Mouse (Mus musculus): ENCODE measurements around the gene Plekhm1. TPM values are rescaled to one million over a fixed set of nuclear protein-coding genes. Genes with fewer than 3 reads are reported as not detected.

Gene Plekhm1
- total RNA-seq, 2 experiments from 2014 or later: 19.8 to 21.2 TPM

DNA sequence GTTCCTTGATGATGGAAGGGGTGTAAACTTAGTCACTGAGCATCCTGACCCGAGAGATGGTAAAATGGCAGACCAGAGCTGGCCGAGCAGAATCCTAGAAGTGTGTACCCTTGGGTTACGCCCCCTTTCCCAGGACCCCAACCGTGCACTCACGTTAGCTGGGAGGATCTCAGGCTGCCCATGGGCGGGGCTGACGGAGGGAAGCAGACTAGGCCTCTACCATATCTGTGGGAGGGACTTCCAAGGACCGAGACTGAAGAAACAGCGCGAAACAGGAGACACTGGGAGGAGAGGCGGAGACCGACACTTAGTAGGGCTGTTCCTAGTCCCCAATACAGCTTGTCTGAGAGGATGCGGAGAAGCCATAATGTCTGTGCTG is 50.4 kb downstream of the Plekhm1 start:
- no peak for DNase-seq (ENCODE audit: low spot score in 2 of 2)

DNA sequence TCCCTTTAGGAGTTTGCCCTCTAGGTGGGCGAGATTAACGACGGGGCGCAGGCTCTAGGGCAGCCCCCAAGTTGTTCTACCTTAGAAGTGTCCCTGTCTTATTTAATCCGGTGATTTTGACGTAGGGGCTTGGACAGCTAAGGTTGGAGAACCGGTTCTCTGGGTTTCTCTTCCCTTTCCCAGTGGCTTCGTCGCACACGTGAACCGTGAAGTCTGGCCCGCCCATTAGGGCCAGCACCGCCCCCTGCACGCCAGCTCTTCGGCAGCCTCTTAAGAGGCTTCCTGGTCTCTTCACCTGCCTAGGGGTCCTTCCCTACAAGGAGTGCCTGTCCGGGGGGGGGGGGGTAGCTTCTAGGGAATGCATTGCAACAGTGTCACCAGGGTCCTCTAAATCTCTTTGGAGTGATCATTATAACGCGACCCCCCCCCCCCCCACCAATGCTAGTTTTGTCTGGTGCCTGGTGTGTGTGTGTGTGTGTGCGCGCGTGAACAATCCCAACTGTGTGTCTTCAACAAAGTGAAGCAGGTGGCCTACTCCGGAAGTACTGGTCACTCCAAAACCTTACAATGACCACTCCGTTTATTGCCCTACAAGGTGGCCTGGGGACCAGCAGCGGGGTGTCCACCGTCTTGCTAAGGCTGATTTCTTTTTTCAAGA is 51.0 kb downstream of the Plekhm1 start:
- DNase-seq (ENCODE audit: low spot score in 2 of 2): no peak

GRCm38 (mm10) chr11:103360661-103361081 is 51.8 kb downstream of the Plekhm1 start:
- DNase-seq (ENCODE audit: low spot score in 2 of 2): no peak

GRCm38 (mm10) chr11:103359841-103360641 is 52.4 kb downstream of the Plekhm1 start:
- peak; percentile 50 to 87 for DNase-seq (ENCODE audit: low spot score in 2 of 2)

DNA sequence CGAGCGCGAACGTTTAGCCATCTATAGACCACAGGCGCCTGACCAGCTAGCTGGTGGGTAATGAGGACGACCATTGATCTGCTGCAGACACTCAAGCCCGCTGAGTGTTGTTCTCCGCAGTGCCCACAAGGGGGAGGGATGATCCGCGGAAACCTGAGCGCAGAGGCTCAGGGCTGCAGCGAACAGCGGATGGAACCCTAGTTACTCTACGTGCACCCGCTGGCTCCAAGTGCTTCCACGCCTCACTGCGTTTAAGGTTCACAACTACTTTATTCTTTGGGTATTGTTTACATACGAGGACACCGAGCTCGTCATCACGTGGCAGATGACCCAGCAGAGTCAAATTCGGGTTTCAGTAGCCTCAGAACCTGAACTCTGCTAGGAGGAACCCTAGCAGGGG is 53.4 kb downstream of the Plekhm1 start:
- peak in 1 of 2 experiments; percentile 81 for DNase-seq (ENCODE audit: low spot score in 2 of 2)

DNA sequence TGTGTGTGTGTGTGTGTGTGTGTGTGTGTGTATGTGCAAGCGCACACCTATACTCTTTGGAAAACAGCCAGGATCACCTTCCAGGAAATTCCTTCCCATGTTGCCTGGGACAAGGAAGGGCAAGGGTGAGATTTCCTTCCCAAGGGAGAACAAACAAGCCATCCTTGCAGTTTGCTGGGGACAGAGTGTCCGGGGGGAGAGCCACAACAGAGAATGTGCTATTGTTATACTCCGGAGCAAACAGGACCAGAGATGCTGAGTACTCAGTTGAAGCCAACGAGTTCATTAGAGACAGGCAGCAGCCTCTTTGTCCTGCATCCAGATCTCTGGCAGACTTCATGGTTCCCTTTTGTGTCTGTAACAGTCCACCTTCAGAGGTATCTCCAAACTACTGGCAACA is 54.2 kb downstream of the Plekhm1 start:
- no peak for DNase-seq (ENCODE audit: low spot score in 2 of 2)

DNA sequence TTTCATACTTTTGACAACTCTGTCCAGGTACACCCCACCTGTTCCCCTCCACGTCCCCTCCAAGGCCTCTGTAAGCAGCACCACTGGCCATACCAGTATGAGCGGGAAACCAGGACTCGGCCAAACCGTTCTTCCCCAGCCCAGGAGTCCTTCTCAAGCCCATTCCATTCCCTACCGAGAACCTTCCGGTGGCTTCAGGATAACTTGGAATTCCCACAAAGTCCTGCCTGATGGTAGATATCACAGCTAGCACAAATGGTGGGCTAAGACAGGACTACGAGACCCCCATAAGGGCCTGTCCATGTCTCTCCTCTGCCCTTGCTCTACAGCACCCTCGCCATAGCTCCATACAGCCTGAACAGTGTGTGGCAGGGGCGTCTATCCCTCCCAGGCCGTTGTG is 54.8 kb downstream of the Plekhm1 start:
- no peak for DNase-seq (ENCODE audit: low spot score in 2 of 2)

GRCm38 (mm10) chr11:103356938-103357670 is 55.4 kb downstream of the Plekhm1 start:
- DNase-seq (ENCODE audit: low spot score in 2 of 2): no peak

- no peak for DNase-seq (ENCODE audit: low spot score in 2 of 2)
Observed at GRCm38 (mm10) chr11:103356032-103356571, 56.4 kb downstream of the Plekhm1 start.

- DNase-seq (ENCODE audit: low spot score in 2 of 2): no peak
Observed at GRCm38 (mm10) chr11:103355251-103355650, 57.2 kb downstream of the Plekhm1 start.

DNA sequence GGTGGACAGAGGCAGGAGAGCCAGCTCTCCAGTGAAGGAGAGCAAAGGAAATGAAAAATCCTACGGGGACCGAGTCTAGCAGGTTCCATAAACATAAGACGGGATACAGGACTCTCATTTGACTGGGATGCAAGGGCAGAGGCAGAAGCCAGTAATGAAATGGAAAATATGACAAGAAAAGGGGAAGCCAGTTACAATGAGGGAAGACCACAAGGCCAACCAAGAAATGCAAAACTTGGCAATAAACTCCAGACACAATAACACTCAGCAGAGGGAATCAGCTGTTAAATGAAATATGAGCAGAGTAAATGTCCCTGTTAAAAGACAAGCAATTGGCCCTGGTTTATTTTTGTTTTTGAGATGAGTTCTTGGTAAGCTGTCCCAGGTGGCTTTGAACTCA is 58.5 kb downstream of the Plekhm1 start:
- no peak for DNase-seq (ENCODE audit: low spot score in 2 of 2)

GRCm38 (mm10) chr11:103352239-103352814 is 60.2 kb downstream of the Plekhm1 start:
- DNase-seq (ENCODE audit: low spot score in 2 of 2): no peak

DNA sequence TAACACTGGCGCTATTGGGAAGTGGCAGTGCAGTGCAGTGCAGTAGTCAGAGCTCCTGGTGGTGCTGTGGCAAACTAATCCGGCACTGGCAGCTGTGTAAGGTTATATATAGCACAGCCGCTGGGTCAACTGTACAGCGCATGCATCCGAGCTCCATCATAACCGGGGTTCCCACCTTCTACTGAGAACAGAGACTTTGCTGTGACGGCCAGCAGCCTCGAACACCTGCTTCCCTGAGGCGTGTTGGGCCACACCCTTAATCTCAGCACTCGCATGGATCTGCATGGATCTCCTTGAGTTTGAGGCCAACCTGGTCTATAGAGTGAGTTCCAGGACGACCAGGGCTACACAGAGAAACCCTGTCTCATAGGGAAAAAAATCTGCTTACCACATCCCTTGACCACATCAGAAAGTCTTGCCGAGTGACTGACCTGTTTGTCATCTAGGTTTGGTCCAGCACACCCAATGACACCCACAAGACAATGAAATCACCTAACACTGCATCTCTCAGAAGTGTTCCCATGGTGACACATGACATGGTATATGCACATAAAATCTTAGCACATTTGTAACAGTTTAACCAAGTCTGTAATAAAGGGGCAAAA is 61.7 kb downstream of the Plekhm1 start:
- DNase-seq (ENCODE audit: low spot score in 2 of 2): no peak

- DNase-seq (ENCODE audit: low spot score in 2 of 2): no peak
Observed at GRCm38 (mm10) chr11:103349699-103350098, 62.8 kb downstream of the Plekhm1 start.

DNA sequence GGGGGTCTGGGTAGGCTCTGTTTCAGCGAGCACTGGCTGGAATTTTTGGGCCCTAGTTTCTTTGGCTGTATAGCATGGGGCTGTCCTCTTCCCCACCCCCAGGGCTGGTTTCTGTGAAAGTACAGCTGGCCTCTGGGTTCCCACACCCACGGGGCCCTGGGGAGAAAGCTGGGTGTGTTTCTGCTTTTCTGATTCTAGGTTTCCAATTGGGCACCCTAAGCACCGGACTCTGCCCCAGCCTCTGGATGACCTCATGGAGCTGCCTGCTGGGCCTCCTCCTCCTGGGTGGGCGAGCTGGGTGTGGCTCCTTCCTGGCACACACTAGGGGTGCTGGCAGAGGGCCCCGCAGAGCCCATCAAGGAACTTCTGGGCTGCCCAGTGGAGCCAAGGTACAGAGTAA is 65.8 kb downstream of the Plekhm1 start:
- DNase-seq (ENCODE audit: low spot score in 2 of 2): no peak

- DNase-seq (ENCODE audit: low spot score in 2 of 2): no peak
Observed at GRCm38 (mm10) chr11:103346236-103346635, 66.3 kb downstream of the Plekhm1 start.

GRCm38 (mm10) chr11:103345408-103346091 is 66.9 kb downstream of the Plekhm1 start:
- DNase-seq (ENCODE audit: low spot score in 2 of 2): no peak

DNA sequence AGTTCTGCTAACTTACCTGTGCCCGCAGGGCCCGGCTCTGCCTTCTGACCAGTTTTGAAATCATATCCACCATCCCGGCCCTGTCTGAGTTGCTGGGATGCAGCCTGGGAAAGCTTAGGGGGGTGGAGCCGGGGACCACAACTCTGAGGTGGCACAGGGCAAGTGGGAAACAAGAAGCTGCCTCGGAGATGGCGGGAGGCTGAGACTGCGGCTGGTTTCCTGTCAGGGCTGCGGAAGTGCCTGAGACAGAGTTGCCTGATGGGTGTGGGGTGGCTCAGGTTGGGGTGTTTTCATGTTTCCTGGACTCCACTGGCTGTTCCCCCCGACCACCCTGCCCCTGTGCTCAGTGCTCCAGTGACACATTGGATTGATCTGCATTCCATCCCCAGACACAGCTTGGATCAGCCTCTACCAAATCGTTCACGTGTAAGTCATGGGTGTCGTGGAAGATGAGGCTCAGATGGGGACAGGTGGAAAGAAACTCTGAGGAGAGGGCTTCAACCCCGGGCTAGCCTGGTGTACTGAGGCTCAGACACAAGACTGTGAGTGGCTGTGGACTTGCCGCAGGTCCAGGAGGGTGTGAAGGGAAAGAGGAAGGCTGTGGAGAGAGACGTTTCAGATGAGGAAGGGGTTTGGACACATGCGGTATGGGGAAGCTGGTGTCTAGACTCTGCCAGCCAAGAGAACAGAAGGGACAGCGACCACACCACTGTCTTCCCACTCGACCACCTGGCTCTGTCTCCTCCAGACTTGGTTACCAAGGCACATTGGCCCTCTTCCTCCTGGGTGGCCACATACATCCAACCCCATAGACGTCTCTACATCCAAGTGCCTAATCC is 67.8 kb downstream of the Plekhm1 start:
- no peak for DNase-seq (ENCODE audit: low spot score in 2 of 2)

DNA sequence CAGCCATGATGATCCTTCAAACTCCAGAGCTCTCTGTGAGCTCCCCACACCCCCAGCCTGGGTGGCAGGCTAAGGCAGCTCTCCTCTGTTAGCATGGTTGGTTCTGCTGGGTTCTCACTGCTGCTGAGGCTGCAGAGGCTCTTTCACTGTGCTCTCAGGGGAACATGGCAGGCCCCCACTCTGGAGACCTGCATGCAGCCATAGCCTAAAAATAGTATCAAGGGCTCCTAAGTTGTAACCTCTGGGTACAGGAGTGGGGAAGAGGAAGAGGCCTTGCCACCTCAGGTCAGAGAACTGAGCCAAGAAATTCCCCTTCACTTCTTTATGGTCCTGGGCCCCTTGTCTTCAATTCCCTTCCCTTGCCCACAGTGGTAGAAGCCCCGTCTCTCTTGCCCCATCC is 68.6 kb downstream of the Plekhm1 start:
- DNase-seq (ENCODE audit: low spot score in 2 of 2): no peak

Measured in layer of hippocampus, adult 18-20 months (tissue).